Mouse (Mus musculus) liver, adult 10 weeks (tissue): ENCODE measurements around the gene Tor3a. TPM values are rescaled to one million over a fixed set of nuclear protein-coding genes. Genes with fewer than 3 reads are reported as not detected.

Source experiments
- polyA plus RNA-seq: library from polyadenylated mRNA; stranded (reverse); fragments of 350-450 nt; fragmentation: Illumina TruSeq; extraction: RNeasy Lipid Tissue Mini Kit (QIAGEN cat#74804); gene quantifications from one replicate; pipeline ENCODE4 v1.2.3, GENCODE M21; 2014; ENCODE audit warnings: low read depth, low replicate concordance

The Tor3a gene
- 2.9 TPM for polyA plus RNA-seq

DNA sequence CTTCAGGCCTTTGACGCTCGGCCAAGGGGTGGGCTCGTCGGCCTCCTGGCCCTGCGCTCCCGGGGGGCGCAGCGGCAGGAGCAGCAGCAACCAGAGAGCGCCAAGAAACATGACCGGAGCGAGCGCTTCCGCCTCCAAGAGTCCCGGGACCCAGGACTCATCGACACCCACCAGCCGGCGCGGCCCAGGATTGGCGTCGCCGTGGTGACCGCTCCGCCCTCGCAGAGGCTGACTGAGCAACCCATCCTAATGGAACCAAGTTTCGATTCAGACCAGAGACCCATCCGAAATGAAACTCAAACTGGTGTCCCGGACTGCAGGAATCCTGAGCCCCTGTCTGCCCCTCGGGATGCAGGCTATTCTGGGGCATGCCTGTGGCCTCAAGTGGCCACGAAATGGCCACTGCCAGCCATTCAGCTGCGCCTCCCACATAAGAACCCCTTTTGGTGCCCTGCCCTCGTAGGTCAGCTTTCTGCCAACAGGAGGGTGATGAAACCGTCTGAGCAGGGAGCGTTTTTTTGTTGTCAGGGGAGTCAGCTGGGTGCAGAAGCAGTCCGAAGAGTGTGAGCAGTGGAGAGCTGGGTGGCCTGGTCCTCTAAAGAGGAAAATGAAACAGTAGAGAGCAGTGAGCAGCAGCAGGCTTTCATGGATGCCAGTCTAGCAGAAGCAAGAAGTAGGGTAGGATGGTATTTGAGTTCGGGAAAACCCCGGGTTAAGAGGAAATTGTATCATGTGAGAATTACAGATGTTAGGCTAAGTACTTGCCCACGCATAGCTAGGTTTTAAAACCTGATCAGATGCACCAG, at the start of gene Tor3a:
Tor3a (minus strand) TSS at position 162 of the 806 bp plus-strand sequence.

DNA sequence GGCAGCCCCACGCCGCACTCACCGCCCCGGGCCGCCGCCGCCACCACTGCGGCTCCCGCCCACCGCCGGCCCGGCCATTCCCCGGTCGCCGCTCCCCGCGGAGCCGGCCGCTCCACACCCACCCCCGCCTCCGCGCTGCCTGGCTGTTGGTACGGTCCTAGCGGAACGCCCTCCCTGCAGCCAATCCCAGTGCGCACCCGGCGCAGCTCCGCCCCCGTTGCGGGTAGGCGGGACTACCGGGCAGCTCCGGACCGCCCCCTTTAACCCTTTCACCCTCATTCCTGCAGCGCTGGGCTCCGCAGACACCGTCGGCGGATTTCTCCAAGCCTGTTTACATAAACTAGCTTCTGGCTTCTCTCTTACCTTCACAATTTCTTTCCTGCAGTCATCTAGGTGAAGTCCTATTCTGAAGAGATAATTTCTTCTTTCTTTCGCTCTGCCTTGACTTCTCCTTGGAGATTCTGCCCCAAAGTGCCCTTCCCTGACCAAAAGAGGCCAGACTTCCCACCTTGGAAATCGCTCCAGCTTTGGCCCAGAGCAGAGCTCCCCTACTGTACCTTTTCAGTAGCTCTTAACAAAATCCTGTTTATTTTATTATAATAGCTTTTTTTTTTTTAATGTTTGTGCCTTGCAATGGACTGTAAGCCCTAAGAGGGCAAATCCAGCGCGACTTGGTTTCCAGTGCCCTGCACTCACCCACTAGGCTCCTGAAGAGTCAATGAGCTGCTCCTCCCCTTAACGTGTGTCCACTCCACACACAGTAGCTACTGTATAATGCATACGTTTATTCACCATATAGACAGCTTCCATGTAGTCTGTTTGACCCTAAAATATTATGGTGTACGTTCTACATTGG, 45.0 kb upstream of the Tor3a start, which contains the start of gene Fam20b:
Fam20b (minus strand) TSS at position 137 of the 856 bp plus-strand sequence.

Other genes starting within 250 kb of the Tor3a start
- 3.0 TPM for gene Soat1, start 200.0 kb downstream of the Tor3a start, polyA plus RNA-seq
- gene Gm10031, start 150.3 kb downstream of the Tor3a start, polyA plus RNA-seq, result 2.7 TPM
- 2.0 TPM for gene Abl2, start 115.6 kb downstream of the Tor3a start, polyA plus RNA-seq
- gene Fam20b, start 44.7 kb upstream of the Tor3a start, polyA plus RNA-seq, result 12.6 TPM
- 0.13 TPM for gene Angptl1, start 164.2 kb upstream of the Tor3a start, polyA plus RNA-seq